Mouse (Mus musculus) cortical plate, adult 2 months (tissue): ENCODE data around the gene Hal. TPM values are rescaled to one million over a fixed set of nuclear protein-coding genes. Genes with fewer than 3 reads are reported as not detected.
A peak's percentile ranks its signal among the peaks of the same experiment; 100 is the strongest.

Experiments
- H3K27ac ChIP-seq: fragments of 200-500 bp; 2 replicates; pipeline ENCODE4 v1.5.1; 2012; ENCODE audit warnings: low read length, control low read depth, inconsistent platforms; ENCODE audit not compliant: insufficient read depth
- H3K4me1 ChIP-seq: fragments of 200-500 bp; 2 replicates; pipeline ENCODE4 v1.6.1; 2011; ENCODE audit warnings: low read length; ENCODE audit not compliant: control insufficient read depth, insufficient read depth
- H3K4me3 ChIP-seq: fragments of 200-500 bp; 2 replicates; pipeline ENCODE4 v1.5.1; 2011; ENCODE audit warnings: mild to moderate bottlenecking, low read length, control low read depth; ENCODE audit not compliant: insufficient read depth
- CTCF ChIP-seq: fragments of 200-500 bp; IDR thresholded peaks from 2 replicates; pipeline ENCODE4 v1.5.1; 2011; ENCODE audit warnings: mild to moderate bottlenecking, control low read depth, low read length; ENCODE audit not compliant: insufficient read depth; ENCODE audit errors: extremely low read depth
- POLR2A ChIP-seq: fragments of 200-500 bp; IDR thresholded peaks from 2 replicates; pipeline ENCODE4 v1.6.1; 2011; ENCODE audit warnings: mild to moderate bottlenecking, low read length, control low read depth; ENCODE audit not compliant: insufficient read depth; ENCODE audit errors: extremely low read depth
- polyA plus RNA-seq: library from polyadenylated mRNA; depleted of rRNA; stranded (reverse); fragments of >200 nt; gene quantifications from 2 replicates; pipeline ENCODE4 v1.2.3, GENCODE M21; 2012

The Hal gene
- polyA plus RNA-seq, 1 experiment: not detected

DNA sequence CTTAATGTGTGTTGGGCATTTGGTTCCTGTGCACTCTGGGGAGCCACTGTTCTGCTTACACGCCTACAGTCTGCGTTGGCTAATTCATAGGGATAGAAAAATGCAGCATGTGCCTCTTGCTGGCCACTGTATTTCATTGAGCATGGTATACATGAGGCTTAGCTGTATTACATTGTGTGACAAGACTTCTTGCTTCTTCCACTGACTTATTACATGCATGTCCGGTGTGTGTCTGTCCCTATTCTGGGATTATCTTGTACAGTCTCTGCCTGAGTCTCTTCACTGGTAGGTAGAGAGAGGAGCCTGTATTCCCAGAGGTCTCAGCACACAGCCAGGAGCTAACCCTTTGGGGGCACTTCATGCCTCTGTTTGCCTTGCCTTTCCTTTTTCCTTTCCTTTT is 20.8 kb upstream of the Hal start:
- H3K4me3 ChIP-seq: no peak overlapping the region
- H3K27ac ChIP-seq: no peak overlapping the region
- H3K4me1 ChIP-seq: no peaks in the 10 kb centered on the region
- TF ChIP-seq POLR2A (no peak), CTCF (no peak)

DNA sequence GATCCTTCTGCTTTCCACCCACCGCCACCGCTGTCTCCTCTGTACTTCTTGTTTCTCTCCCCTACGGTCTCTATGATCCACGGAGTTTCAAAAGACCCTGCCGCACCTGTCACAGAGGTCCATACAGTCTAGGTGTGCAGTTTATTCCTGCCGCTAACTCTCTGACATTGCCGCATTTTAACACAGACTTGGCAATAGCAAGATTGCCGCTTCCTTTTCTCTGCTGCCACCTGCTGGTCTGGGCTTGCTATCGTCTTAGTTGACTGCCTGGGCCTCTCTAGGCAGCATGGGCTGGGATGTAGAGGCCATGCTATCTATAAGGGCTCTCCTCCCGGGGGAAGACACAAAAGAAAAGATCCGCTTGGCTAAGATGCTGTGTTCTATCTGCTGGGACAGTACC is 17.2 kb upstream of the Hal start:
- TF ChIP-seq CTCF (peak; percentile 92), POLR2A (no peak)
- no peak overlapping the region for H3K27ac ChIP-seq
- H3K4me3 ChIP-seq: no peak overlapping the region
- no peaks in the 10 kb centered on the region for H3K4me1 ChIP-seq

DNA sequence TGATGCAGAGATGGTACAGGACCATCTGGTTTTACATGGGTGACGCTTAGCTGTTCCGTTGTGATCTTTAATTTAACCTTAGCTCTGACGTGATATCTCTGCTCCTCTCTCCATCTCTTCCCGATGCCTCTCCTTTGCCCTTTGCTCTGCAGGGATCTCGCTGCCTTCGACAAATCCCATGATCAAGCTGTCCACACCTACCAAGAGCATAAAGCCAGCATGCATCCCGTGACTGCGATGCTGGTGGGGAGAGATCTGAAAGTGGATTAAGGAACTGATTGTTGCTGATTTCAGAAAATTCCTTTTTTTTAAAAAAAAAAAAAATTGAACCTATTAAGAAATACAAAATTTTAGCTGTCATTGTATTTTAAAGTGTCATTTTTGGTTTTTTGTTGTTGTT is 4.1 kb upstream of the Hal start:
- H3K4me3 ChIP-seq: no peak overlapping the region
- no peak for TF ChIP-seq CTCF
- TF ChIP-seq POLR2A: no peak
- no peak overlapping the region for H3K27ac ChIP-seq
- H3K4me1 ChIP-seq: no peaks in the 10 kb centered on the region

DNA sequence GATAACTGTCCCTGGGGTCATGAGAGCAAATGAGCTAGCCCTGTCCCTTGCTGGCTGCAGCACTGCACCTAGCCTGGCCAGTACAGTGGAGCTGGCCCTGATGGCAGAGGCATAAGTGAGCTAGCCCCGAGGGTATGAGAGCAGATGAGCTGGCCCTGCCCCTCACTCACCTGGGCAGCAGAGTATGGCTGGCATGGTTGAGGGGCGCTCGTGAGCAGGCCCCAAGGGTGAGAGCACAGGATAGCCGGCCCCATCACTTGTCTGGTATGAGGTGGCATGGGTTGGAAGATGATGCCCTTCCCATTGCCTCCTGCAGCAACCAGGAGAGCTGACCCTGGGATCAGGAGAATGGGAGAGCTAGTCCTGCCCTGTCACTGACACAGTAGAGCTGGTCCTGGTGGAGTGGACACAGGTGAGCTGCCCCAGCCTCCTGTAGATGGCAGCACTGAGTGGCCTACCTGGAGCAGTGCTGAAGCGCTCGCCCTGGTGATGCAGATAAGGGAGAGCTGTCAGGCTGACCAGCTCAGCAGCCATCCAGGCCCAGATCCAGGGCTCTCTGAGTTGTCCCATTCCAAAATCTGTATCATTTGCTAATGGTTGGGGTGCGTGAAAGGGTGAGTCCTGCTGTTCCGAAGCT is 3.4 kb upstream of the Hal start:
- TF ChIP-seq POLR2A: no peak
- peak; percentile 29; the same call in 1 of the 2 replicates for TF ChIP-seq CTCF
- Histone ChIP-seq H3K27ac (no peak overlapping the region), H3K4me1 (no peaks in the 10 kb centered on the region), H3K4me3 (no peak overlapping the region)

- H3K27ac ChIP-seq: no peak overlapping the region
- TF ChIP-seq POLR2A (no peak), CTCF (peak; percentile 73)
- H3K4me3 ChIP-seq: no peak overlapping the region
- no peaks in the 10 kb centered on the region for H3K4me1 ChIP-seq
Measured at GRCm38 (mm10) chr10:93486622-93487021, 1.9 kb upstream of the Hal start.

GRCm38 (mm10) chr10:93488828-93489226 is 259 bp downstream of the Hal start:
- Histone ChIP-seq H3K4me3 (no peak overlapping the region), H3K4me1 (no peaks in the 10 kb centered on the region), H3K27ac (no peak overlapping the region)
- TF ChIP-seq CTCF (no peak), POLR2A (no peak)

GRCm38 (mm10) chr10:93490451-93490850 is 1.9 kb downstream of the Hal start:
- Histone ChIP-seq H3K27ac (no peak overlapping the region), H3K4me1 (no peaks in the 10 kb centered on the region), H3K4me3 (no peak overlapping the region)
- no peak for TF ChIP-seq POLR2A
- TF ChIP-seq CTCF: no peak

- Histone ChIP-seq H3K27ac (no peak overlapping the region), H3K4me3 (no peak overlapping the region), H3K4me1 (no peaks in the 10 kb centered on the region)
- TF ChIP-seq CTCF: no peak
- no peak for TF ChIP-seq POLR2A
Measured at GRCm38 (mm10) chr10:93500864-93501263, 12.3 kb downstream of the Hal start.

DNA sequence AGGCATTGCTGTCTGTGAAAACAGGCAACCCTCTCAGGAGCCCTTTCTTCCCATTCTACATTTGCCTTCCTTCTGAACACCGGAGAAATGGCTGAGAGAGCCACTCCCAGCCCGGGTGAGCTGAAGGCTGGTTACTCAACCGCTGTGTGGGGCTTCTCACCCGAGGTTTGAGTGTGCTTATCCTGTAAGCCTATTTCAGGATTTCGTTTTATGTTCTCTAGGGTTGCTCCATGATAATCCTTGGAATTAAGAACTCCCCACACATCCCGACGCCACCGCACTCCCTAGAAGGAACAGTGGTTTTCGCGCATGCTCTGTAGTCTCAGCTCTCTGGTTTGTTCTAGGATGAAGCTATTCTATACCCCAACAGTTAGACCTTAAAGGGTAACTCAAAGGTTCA is 12.8 kb downstream of the Hal start:
- H3K4me3 ChIP-seq: no peak overlapping the region
- H3K27ac ChIP-seq: no peak overlapping the region
- no peaks in the 10 kb centered on the region for H3K4me1 ChIP-seq
- no peak for TF ChIP-seq CTCF
- no peak for TF ChIP-seq POLR2A

DNA sequence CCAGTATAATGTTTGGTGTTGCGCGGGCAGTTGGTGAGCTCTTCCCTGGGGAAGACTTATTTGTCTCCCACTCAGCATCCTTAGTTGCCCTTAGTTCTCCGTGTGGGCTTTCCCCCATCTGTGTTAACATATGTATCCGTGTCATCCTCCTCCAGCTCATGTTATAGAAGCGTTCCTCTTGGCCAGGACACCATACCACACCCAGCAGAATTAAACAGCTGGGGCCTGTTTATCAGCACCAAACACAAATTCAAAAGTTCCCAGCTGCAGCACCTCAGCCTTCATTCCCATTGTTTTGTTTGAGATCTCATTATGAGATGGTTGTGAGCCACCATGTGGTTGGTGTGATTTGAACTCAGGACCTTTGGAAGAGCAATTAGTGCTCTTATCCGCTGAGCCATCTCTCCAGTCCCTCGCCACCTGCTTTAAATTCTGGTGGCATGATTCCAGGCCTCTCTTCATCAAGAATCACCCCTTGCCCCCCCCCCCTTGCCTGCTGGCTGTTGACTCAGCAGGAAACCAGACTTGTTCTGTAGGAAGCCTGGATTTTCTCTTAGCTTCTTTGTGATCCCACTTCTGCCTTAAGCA is 19.9 kb downstream of the Hal start:
- Histone ChIP-seq H3K4me3 (no peak overlapping the region), H3K27ac (no peak overlapping the region), H3K4me1 (no peaks in the 10 kb centered on the region)
- no peak for TF ChIP-seq CTCF
- TF ChIP-seq POLR2A: no peak
